40 mouse cellular contexts compared by ENCODE assay signal in genomic region chr9:45008342-45008741, GRCm38 (mm10). TPM values are rescaled to one million over a fixed set of nuclear protein-coding genes. Genes with fewer than 3 reads are reported as not detected.
DNase-seq lines count a peak whose midpoint lies in the region; ATAC-seq and TF ChIP-seq lines count a peak whose summit lies in the region.
"Had no signal": no experiment of that assay in that cellular context is flagged by ENCODE, and none has a peak within 500 bp of the region (broad histone marks: within the 10 kb centered on the region; RNA-seq: fewer than 3 reads in every experiment).

No protein-coding gene starts in this region.

- H3K9ac ChIP-seq in heart, embryonic 15.5 days = no peak overlapping the region
- no peak overlapping the region for H3K9ac ChIP-seq in liver, embryonic 11.5 days (ENCODE audit: low read depth, low read length)
- H3K9ac ChIP-seq: forebrain, embryonic 15.5 days; hindbrain, embryonic 15.5 days; kidney, embryonic 15.5 days; liver, embryonic 13.5 days; midbrain, embryonic 12.5 days; neural tube, embryonic 15.5 days had no signal

- H3K27ac ChIP-seq in heart, embryonic 15.5 days = no peak overlapping the region; the same call in 1 of the 2 replicates
- H3K27ac ChIP-seq in thymus, adult 2 months (ENCODE audit: control insufficient read depth, insufficient read depth, low read length) = peak overlapping the region; percentile 96
- no peak overlapping the region for H3K27ac ChIP-seq in liver, embryonic 11.5 days (ENCODE audit: low read depth, low read length)
- H3K27ac ChIP-seq: forebrain, embryonic 15.5 days; heart, embryonic 10.5 days; hindbrain, embryonic 10.5 days; hindbrain, embryonic 15.5 days; kidney, embryonic 15.5 days; liver, embryonic 13.5 days; midbrain, embryonic 12.5 days; neural tube, embryonic 15.5 days; stomach, postnatal 0 days had no signal

- peak overlapping the region; percentile 3; the same call in 1 of the 2 replicates for H3K4me3 ChIP-seq in heart, embryonic 15.5 days
- H3K4me3 ChIP-seq in thymus, adult 2 months (ENCODE audit: control insufficient read depth, insufficient read depth, low read length) = peak overlapping the region; percentile 82
- no peak overlapping the region for H3K4me3 ChIP-seq in liver, embryonic 11.5 days (ENCODE audit: low read depth, low read length)
- H3K4me3 ChIP-seq: forebrain, embryonic 15.5 days; heart, embryonic 10.5 days; hindbrain, embryonic 10.5 days; hindbrain, embryonic 15.5 days; kidney, embryonic 15.5 days; liver, embryonic 13.5 days; megakaryocyte, embryonic 14.5 days; midbrain, embryonic 12.5 days; neural tube, embryonic 15.5 days had no signal

- no peak for TF ChIP-seq CTCF in thymus, adult 2 months (IDR thresholded peaks at IDR 0.05; ENCODE audit: borderline replicate concordance, control insufficient read depth, extremely low read depth, insufficient read depth, low read length, poor library complexity)

- 70% methylated on average over 4 of the region's 4 CpGs for WGBS in heart, embryonic 15.5 days
- WGBS in thymus, adult 2 months = 42% methylated on average over 4 of the region's 4 CpGs
- 78% methylated on average over 4 of the region's 4 CpGs for WGBS in liver, embryonic 11.5 days

- no peaks in the 10 kb centered on the region for H3K36me3 ChIP-seq in heart, embryonic 15.5 days
- peaks cover 38% of the 10 kb centered on the region for H3K36me3 ChIP-seq in thymus, adult 2 months (ENCODE audit: control insufficient read depth, insufficient read depth, low read length)
- no peaks in the 10 kb centered on the region for H3K36me3 ChIP-seq in liver, embryonic 11.5 days (ENCODE audit: control insufficient read depth, insufficient read depth, low read length)
- H3K36me3 ChIP-seq: forebrain, embryonic 15.5 days; heart, embryonic 10.5 days; hindbrain, embryonic 10.5 days; hindbrain, embryonic 15.5 days; kidney, embryonic 15.5 days; liver, embryonic 13.5 days; midbrain, embryonic 12.5 days; neural tube, embryonic 15.5 days had no signal

- H3K4me1 ChIP-seq in heart, embryonic 15.5 days (replicated peaks) = no peaks in the 10 kb centered on the region
- H3K4me1 ChIP-seq in thymus, adult 2 months (replicated peaks; ENCODE audit: control insufficient read depth, insufficient read depth, low read length) = peaks cover 30% of the 10 kb centered on the region
- H3K4me1 ChIP-seq in liver, embryonic 11.5 days (replicated peaks; ENCODE audit: control insufficient read depth, insufficient read depth, low read length) = no peaks in the 10 kb centered on the region
- H3K4me1 ChIP-seq: forebrain, embryonic 15.5 days; heart, embryonic 10.5 days; hindbrain, embryonic 10.5 days; hindbrain, embryonic 15.5 days; kidney, embryonic 15.5 days; liver, embryonic 13.5 days; megakaryocyte, embryonic 14.5 days; midbrain, embryonic 12.5 days; neural tube, embryonic 15.5 days had no signal

- no peak for DNase-seq in heart, adult 11 months
- DNase-seq in induced T-regulatory cell, adult 2 months (ENCODE audit: low read depth) = peak; percentile 68
- DNase-seq in thymus, adult 2 months = peak; percentile 70
- peak; percentile 65 to 76 for DNase-seq in thymus, postnatal 36 days
- DNase-seq in liver, embryonic 11.5 days (ENCODE audit: low spot score) = no peak
- DNase-seq: adrenal gland, adult 2 months; adrenal gland, postnatal 36 days; cerebellum, adult 2 months; cerebellum, postnatal 14 days; gastrocnemius, postnatal 10 days; heart, postnatal 10 days; kidney, adult 18-20 months; kidney, postnatal 25 days; left cerebral cortex, postnatal 4 days; liver, embryonic 13.5 days; lung, adult 18-20 months; lung, postnatal 4 days; retina, postnatal 1 day; right cerebral cortex, postnatal 14 days had no signal

- H3K27me3 ChIP-seq in heart, embryonic 15.5 days = peaks cover 4% of the 10 kb centered on the region; the same call in 1 of the 2 replicates
- no peaks in the 10 kb centered on the region for H3K27me3 ChIP-seq in thymus, adult 2 months (ENCODE audit: control insufficient read depth, insufficient read depth, low read length)
- peaks cover 10% of the 10 kb centered on the region; the same call in 1 of the 2 replicates for H3K27me3 ChIP-seq in liver, embryonic 11.5 days (replicated peaks; ENCODE audit: control insufficient read depth, insufficient read depth, low read length)
- H3K27me3 ChIP-seq: forebrain, embryonic 15.5 days; hindbrain, embryonic 15.5 days; kidney, embryonic 15.5 days; midbrain, embryonic 12.5 days; neural tube, embryonic 15.5 days had no signal

- TF ChIP-seq POLR2A in thymus, adult 2 months (IDR thresholded peaks at IDR 0.05; ENCODE audit: control insufficient read depth, extremely low read depth, insufficient read depth, low read length, poor library complexity) = peak; percentile 61

- H3K4me2 ChIP-seq in heart, embryonic 15.5 days = no peak overlapping the region
- no peak overlapping the region for H3K4me2 ChIP-seq in liver, embryonic 11.5 days
- H3K4me2 ChIP-seq: forebrain, embryonic 15.5 days; hindbrain, embryonic 15.5 days; kidney, embryonic 15.5 days; liver, embryonic 13.5 days; midbrain, embryonic 12.5 days; neural tube, embryonic 15.5 days had no signal

- H3K9me3 ChIP-seq in heart, embryonic 15.5 days (replicated peaks) = no peaks in the 10 kb centered on the region
- H3K9me3 ChIP-seq in liver, embryonic 11.5 days (ENCODE audit: control insufficient read depth, low read length) = no peaks in the 10 kb centered on the region
- H3K9me3 ChIP-seq: forebrain, embryonic 15.5 days; heart, embryonic 10.5 days; hindbrain, embryonic 10.5 days; hindbrain, embryonic 15.5 days; kidney, embryonic 15.5 days; liver, embryonic 13.5 days; megakaryocyte, embryonic 14.5 days; midbrain, embryonic 12.5 days; neural tube, embryonic 15.5 days had no signal

- no peak for ATAC-seq in heart, embryonic 15.5 days (replicated peaks; ENCODE audit: insufficient number of reproducible peaks, insufficient read depth, low FRiP score, low read depth)
- ATAC-seq in liver, embryonic 11.5 days (replicated peaks; ENCODE audit: low FRiP score) = no peak
- ATAC-seq in monocyte, adult 5-6 weeks (replicated peaks; ENCODE audit: insufficient number of reproducible peaks, low FRiP score, low TSS enrichment, poor library complexity, severe bottlenecking) = no peak
- ATAC-seq: forebrain, embryonic 15.5 days; lung, postnatal 0 days had no signal

RNA-seq across cellular contexts. Expression of gene Cd3e, which starts 1.1 kb away (rescaled TPM):
- 2.9 and 43.3 TPM in 2 replicates for polyA plus RNA-seq in heart, embryonic 15.5 days (2015; fragmentation: Nextera tagmentation; extraction: Ambion mirVana)
- polyA plus RNA-seq in thymus, adult 2 months (2012; rRNA removed) = 343 and 451 TPM in 2 replicates
- not detected in 2 replicates for polyA plus RNA-seq in liver, embryonic 11.5 days (2014; fragmentation: Nextera tagmentation; extraction: Ambion mirVana)
- total RNA-seq in monocyte, adult 5-6 weeks (2017) = 0.32 to 1.6 TPM (median 0.76 TPM) in 3 replicates
- total RNA-seq: gastrocnemius, postnatal 10 days; layer of hippocampus, adult 18-20 months; layer of hippocampus, postnatal 14 days; left cerebral cortex, postnatal 4 days had no signal
- polyA plus RNA-seq: brain, embryonic 14.5 days; embryonic facial prominence, embryonic 11.5 days; forebrain, embryonic 15.5 days; heart, embryonic 10.5 days; hindbrain, embryonic 10.5 days; kidney, embryonic 15.5 days; liver, embryonic 13.5 days; midbrain, embryonic 12.5 days; stomach, postnatal 0 days had no signal

RNA-seq across cellular contexts. Expression of gene Cd3d, which starts 26.8 kb away (rescaled TPM):
- 1.4 and 16.0 TPM in 2 replicates for polyA plus RNA-seq in heart, embryonic 15.5 days (2015; fragmentation: Nextera tagmentation; extraction: Ambion mirVana)
- polyA plus RNA-seq in thymus, adult 2 months (2012; rRNA removed) = 214 and 262 TPM in 2 replicates
- polyA plus RNA-seq in liver, embryonic 11.5 days (2014; fragmentation: Nextera tagmentation; extraction: Ambion mirVana) = not detected in 2 replicates
- 3.0 to 5.9 TPM (median 3.4 TPM) in 3 replicates for total RNA-seq in monocyte, adult 5-6 weeks (2017)
- total RNA-seq: layer of hippocampus, adult 18-20 months; layer of hippocampus, postnatal 14 days; left cerebral cortex, adult 8-10 months; left cerebral cortex, postnatal 4 days had no signal
- polyA plus RNA-seq: brain, embryonic 14.5 days; embryonic facial prominence, embryonic 11.5 days; forebrain, embryonic 15.5 days; heart, embryonic 10.5 days; hindbrain, embryonic 10.5 days; hindbrain, embryonic 15.5 days; intestine, embryonic 14.5 days; kidney, embryonic 15.5 days; limb, embryonic 14.5 days; liver, embryonic 13.5 days; midbrain, embryonic 12.5 days; neural tube, embryonic 15.5 days had no signal

RNA-seq across cellular contexts. Expression of gene Cd3g, which starts 28.1 kb away (rescaled TPM):
- polyA plus RNA-seq in heart, embryonic 15.5 days (2015; fragmentation: Nextera tagmentation; extraction: Ambion mirVana) = 5.5 and 64.7 TPM in 2 replicates
- 183 and 216 TPM in 2 replicates for polyA plus RNA-seq in thymus, adult 2 months (2012; rRNA removed)
- polyA plus RNA-seq in liver, embryonic 11.5 days (2014; fragmentation: Nextera tagmentation; extraction: Ambion mirVana) = 0.23 and 0.55 TPM in 2 replicates
- 14.2 to 35.0 TPM (median 22.5 TPM) in 3 replicates for total RNA-seq in monocyte, adult 5-6 weeks (2017)
- total RNA-seq: gastrocnemius, postnatal 10 days; layer of hippocampus, adult 18-20 months; layer of hippocampus, postnatal 14 days; left cerebral cortex, adult 8-10 months; left cerebral cortex, postnatal 4 days had no signal
- polyA plus RNA-seq: adrenal gland, adult 2 months; brain, embryonic 14.5 days; cerebellum, adult 2 months; embryonic facial prominence, embryonic 11.5 days; forebrain, embryonic 15.5 days; frontal cortex, adult 2 months; heart, embryonic 10.5 days; hindbrain, embryonic 10.5 days; hindbrain, embryonic 15.5 days; kidney, embryonic 15.5 days; midbrain, embryonic 12.5 days; neural tube, embryonic 15.5 days had no signal

RNA-seq across cellular contexts. Expression of gene Mpzl2, which starts 31.3 kb away (rescaled TPM):
- 1.1 and 7.4 TPM in 2 replicates for polyA plus RNA-seq in heart, embryonic 15.5 days (2015; fragmentation: Nextera tagmentation; extraction: Ambion mirVana)
- 10.1 and 11.6 TPM in 2 replicates for polyA plus RNA-seq in thymus, adult 2 months (2012; rRNA removed)
- polyA plus RNA-seq in liver, embryonic 11.5 days (2014; fragmentation: Nextera tagmentation; extraction: Ambion mirVana) = 6.4 and 6.5 TPM in 2 replicates
- not detected in 3 replicates for total RNA-seq in monocyte, adult 5-6 weeks (2017)
- polyA plus RNA-seq: activated CD4-positive, CD25-positive, alpha-beta regulatory T cell, adult 4 months had no signal

RNA-seq across cellular contexts. Expression of gene Ube4a, which starts 42.9 kb away (rescaled TPM):
- polyA plus RNA-seq in heart, embryonic 15.5 days (2015; fragmentation: Nextera tagmentation; extraction: Ambion mirVana) = 14.7 and 17.6 TPM in 2 replicates
- polyA plus RNA-seq in thymus, adult 2 months (2012; rRNA removed) = 23.0 and 23.7 TPM in 2 replicates
- polyA plus RNA-seq in liver, embryonic 11.5 days (2014; fragmentation: Nextera tagmentation; extraction: Ambion mirVana) = 19.5 and 23.9 TPM in 2 replicates
- 17.7 to 43.2 TPM (median 41.6 TPM) in 3 replicates for total RNA-seq in monocyte, adult 5-6 weeks (2017)

Comparison
In these comparisons a context has a peak if more than half of its experiments do, and no peak if none do; other contexts are left out.
1. DNase-seq: peak in induced T-regulatory cell, adult 2 months (single experiment), thymus, adult 2 months (single experiment) and thymus, postnatal 36 days (2 of 2); none in heart, adult 11 months (single experiment) and liver, embryonic 11.5 days (single experiment).
2. RNA of gene Cd3d, which starts 26.8 kb away (polyA plus RNA-seq): 214 to 262 TPM in thymus, adult 2 months; 1.4 to 16.0 TPM in heart, embryonic 15.5 days and not detected in liver, embryonic 11.5 days; every median in the first group is over 10 times any median in the second.